Mouse (Mus musculus): Measurements from ENCODE around the gene Pccb.

The Pccb gene

DNA sequence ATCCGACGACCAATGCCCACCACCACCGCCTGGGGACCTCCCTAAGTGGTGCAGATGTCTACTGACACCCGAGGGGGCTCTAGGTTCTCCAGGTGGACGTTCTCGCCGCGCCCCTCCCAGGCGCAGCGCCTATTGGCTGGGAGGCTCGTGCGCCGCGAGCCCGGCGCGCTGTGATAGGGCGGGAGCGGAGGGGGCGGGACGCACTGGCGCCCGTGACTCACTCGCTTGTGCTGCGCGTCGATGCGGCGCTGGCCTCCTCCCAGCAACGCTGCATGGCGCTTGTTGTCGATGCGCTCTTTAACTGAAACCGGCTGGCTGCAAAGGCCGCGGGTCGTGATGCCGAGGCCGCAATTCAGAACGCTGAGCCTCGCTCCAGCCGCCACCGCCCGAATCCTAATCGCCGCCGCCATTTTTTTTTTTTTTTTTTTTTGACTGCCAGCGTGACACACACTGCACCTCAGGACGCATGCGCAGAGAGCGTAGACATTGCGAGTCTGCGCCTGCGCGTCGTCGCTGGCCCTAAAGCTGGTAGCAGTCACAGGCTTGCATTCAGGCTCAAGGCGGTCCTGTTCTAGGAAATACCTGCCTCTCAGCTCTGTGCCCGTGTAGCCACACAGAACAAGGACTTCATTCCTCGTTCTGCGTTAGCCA is at the start of gene Pccb:
TSS of gene Pccb (minus strand) at position 451 of the 651 bp plus-strand sequence.
- peak; percentile 91 for DNase-seq (ENCODE audit: low spot score)

DNA sequence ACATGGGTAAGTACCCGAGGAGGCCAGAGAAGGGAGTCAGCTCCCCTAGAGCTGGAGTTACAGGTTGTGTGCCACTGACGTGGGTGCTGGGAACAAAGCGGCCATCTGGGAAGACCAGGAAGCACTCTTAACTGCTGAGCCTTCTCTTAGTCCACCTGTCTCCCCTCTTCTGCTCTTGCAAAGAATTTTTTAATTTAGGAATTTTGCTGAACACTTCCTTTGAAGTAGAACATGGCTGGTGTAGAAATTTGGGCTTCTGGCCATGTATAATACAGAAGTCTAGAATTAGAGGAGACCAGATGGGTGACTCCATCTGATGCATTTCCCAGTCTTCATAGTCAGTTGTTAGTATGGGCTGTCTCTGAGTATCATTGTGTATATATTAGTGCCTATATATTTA is 49.0 kb upstream of the Pccb start:
- no peak for DNase-seq (ENCODE audit: low spot score)

GRCm38 (mm10) chr9:101080046-101080685 is 45.5 kb upstream of the Pccb start:
- DNase-seq (ENCODE audit: low spot score) = no peak

- no peak for DNase-seq (ENCODE audit: low spot score)
Measured at GRCm38 (mm10) chr9:101078579-101078978, 43.9 kb upstream of the Pccb start.

DNA sequence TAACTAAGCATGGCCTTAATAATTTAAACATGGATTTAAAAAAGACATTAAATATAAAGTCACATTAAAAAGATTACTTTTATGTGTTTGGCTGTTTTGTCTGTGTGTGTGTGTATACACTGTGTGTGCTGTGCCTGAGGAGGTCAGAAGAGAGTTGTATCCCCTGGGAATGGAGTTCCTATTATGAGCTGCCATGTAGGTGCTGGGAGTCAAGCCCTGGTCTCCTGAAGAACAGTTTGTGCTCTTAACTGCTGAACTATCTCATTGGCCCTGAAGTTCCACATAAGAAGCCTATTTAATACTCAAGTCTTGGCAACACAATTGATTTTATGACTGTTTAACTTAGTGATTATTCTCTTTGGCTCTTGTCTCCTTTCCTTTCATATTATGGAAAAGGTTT is 42.8 kb upstream of the Pccb start:
- DNase-seq (ENCODE audit: low spot score) = no peak

- DNase-seq (ENCODE audit: low spot score) = no peak
Measured at GRCm38 (mm10) chr9:101076095-101076875, 41.6 kb upstream of the Pccb start.

DNA sequence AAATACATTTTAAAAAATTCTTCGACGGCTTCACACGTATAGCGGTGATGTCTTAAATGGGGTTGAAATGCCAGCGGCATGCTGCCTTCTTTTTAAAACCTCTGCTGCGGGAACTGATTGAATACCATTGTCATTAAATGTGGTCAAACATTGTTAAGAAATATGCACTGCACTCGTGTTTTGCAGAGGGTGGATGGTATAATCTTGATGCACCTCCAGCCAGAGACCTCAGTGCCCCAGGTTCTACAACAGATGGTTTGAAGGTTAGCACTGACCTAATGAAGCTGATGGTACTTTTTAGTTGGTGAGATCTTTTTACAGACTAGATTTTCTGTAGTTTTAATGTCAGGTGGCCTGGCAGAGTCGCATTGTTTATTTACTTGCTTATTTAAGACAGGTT is 41.0 kb upstream of the Pccb start:
- DNase-seq (ENCODE audit: low spot score) = no peak

DNA sequence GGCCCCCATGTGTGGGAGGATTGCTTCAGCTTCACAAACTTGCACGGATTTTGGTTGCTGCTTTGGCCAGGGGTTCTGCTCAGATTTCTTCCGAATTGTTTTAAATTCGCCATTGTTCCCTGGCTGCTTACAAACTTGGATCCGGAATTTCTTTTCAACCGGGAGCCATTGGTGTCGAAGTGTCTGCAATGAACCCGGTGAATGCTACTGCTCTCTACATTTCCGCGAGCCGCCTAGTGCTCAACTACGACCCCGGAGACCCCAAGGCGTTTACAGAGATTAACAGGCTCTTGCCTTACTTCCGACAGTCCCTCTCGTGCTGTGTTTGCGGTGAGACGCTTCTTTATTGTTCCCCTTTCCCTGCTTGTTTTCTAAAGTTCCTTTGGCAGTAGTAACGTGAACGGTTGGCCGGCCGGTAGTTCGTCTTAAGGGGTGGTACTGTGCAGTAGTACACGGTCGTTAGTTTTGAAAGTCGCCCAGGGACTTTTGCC is 40.4 kb upstream of the Pccb start:
- DNase-seq (ENCODE audit: low spot score) = no peak

- DNase-seq (ENCODE audit: low spot score) = peak; percentile 34
Measured at GRCm38 (mm10) chr9:101074332-101075021, 39.8 kb upstream of the Pccb start.

DNA sequence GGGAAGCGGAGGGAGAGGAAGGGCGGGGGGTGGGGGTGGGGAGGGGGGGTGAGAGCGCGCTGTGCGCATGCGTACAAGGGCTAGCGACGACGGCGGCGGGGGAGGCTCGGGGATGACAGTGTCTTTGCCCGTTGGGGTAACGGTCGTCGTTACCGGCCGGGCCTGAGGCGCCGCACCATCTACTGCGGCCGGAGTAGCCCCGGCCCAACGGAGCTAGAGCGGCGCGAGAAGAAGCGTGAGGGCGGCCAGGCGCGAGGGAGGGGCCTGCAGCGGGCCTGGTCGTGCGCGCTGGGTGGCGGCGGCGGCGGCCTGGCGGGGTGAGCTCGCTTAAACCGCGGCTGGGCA is 39.3 kb upstream of the Pccb start, which contains the start of gene Msl2:
TSS of gene Msl2 (plus strand) at position 115 of the 345 bp plus-strand sequence.
- no peak for DNase-seq (ENCODE audit: low spot score)

DNA sequence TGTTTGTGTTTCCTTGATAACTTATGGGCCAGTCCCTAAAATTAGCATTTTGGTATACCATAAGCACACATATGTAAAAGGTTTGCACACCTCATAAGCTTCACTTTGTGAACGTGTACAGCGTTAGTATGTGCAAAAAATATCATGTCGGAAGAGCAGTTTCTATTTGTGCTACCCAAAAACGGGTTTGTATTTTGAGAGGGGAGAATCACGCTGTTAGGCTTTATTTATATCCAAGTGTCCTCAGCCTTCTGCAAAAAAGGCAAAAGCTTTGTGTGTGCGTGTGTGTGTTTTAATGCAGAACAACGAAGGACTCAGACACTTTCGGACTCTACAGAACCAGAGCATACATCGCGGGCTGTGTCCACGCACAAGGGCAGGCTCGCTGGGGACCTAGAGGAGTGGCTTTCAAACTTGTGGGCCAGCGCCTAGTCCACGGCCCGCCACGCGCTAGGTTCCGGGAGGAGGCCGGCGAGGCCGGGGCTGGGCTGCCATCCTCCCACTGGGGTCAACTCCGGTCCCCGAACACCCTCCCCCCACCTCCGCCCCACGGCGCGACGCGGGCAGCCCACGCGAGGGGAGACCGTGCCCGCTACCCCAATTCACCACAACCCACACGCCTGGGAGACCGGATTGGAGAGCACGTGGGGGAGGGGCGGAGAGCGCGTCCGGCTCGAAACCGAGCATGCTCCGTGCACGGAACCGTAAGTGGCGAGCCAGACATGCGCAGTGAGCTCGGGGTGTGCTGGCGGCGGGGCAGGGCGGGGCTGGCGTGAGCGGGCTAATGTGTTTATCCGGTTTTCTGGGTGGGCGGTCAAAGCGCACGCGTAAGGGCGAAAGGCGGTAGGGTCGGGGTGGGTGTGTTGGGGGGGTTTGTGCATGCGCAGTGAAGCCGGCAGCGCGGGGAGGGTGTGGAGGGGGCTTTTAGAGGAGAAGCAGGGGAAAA is 38.6 kb upstream of the Pccb start:
- DNase-seq (ENCODE audit: low spot score) = peak; percentile 96

GRCm38 (mm10) chr9:101072506-101072905 is 37.8 kb upstream of the Pccb start:
- DNase-seq (ENCODE audit: low spot score) = no peak

GRCm38 (mm10) chr9:101069781-101070180 is 35.1 kb upstream of the Pccb start:
- no peak for DNase-seq (ENCODE audit: low spot score)

DNA sequence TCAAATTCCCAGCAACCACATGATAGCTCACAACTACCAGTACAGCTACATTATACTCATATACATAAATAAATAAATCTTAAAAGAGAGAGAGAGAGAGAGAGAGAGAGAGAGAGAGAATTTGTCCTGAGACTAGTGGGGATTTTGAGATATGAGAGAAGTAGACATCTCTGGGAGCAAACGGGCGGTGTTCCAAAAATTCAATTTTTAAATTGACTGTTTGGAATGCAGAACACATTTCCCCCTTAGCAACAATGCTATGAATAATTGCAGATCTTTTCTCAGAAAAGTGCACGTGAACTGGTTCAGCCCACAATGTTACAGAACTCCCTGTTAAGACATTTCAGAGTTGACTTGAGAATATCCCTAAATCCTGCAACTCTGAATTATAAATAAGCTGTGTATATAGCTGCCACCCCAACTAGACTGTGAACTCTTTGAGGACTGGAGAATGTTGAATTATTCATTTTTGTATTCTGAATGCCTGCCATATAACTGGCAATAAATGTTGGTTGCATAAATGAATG is 30.4 kb upstream of the Pccb start:
- no peak for DNase-seq (ENCODE audit: low spot score)

DNA sequence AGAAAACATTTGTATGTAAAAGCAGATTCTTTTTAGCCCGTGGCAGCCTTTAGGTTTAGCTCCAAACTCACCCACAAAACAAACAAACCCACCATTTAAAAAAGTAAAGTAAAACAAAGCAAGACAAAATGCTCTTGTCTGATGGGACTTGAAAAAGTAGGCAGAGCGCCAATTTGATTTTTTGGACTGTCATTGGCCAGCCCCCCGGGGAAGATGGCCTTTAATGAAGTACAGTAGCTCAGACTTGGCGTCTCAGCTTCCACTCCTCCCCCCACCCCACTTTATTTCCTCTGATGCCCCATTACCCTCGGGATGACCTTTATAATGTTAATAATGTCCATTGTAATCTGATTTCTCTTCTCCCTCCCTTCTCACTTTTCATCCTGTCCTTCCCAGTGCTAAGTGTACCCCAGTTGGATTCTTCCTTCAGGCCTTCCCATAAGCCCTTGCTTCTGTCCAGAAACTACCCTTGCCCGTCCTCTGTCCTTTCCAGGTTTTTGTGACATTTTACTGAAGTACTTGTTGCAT is 27.6 kb upstream of the Pccb start:
- DNase-seq (ENCODE audit: low spot score) = no peak

- no peak for DNase-seq (ENCODE audit: low spot score)
Measured at GRCm38 (mm10) chr9:101061035-101061434, 26.3 kb upstream of the Pccb start.

DNA sequence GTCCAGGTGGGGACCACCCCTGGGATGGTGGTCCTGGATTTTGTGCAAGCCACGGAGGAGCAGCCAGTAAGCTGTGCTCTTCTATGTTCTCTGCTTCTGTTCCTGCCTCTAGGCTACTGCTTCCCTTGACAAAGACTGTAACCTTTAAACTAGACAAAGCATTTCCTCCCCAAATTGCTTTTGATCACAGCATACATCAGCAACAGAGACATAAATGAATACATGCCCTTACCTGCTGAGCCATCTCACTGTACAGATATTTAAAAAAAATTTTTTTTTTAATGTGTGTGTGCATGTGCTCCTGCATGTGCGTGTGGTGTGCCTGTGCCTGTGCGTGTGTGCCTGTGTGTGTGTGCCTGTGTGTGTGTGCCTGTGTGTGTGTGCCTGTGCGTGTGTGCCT is 22.5 kb upstream of the Pccb start:
- DNase-seq (ENCODE audit: low spot score) = no peak

GRCm38 (mm10) chr9:101053279-101053678 is 18.6 kb upstream of the Pccb start:
- no peak for DNase-seq (ENCODE audit: low spot score)

- no peak for DNase-seq (ENCODE audit: low spot score)
Measured at GRCm38 (mm10) chr9:101052691-101053090, 18.0 kb upstream of the Pccb start.

DNA sequence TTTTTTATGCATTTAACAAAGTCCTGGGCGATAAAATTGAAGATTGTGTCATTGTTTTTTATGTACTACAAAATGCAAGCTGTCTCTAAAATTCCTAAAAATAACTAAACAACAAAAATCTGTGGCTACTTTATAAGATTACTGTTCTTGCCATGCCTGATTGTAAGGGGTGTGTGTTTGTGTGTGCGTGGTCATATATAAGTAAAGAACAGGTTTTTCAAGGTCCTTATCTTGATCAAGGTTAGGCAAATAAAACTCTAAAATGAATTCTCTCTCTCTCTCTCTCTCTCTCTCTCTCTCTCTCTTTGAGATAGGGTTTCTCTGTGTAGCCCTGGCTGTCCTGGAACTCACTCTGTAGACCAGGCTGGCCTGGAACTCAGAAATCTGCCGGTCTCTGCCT is 17.3 kb upstream of the Pccb start:
- no peak for DNase-seq (ENCODE audit: low spot score)
